Mouse (Mus musculus): ENCODE data around the gene Frem1.

Gene Frem1

GRCm38 (mm10) chr4:83030097-83030496 is 22.0 kb downstream of the Frem1 start:
- peak in 1 of 2 experiments; percentile 10 for DNase-seq (ENCODE audit: low spot score in 2 of 2)

- no peak for DNase-seq (ENCODE audit: low spot score in 2 of 2)
These were observed 31.2 kb downstream of the Frem1 start for GRCm38 (mm10) chr4:83020759-83021555.

- DNase-seq (ENCODE audit: low spot score in 2 of 2): no peak
These were observed 33.7 kb downstream of the Frem1 start for GRCm38 (mm10) chr4:83018111-83019105.

- no peak for DNase-seq (ENCODE audit: low spot score in 2 of 2)
These were observed 37.6 kb downstream of the Frem1 start for GRCm38 (mm10) chr4:83014538-83014937.

GRCm38 (mm10) chr4:83004086-83004485 is 48.1 kb downstream of the Frem1 start:
- DNase-seq (ENCODE audit: low spot score in 2 of 2): no peak

- no peak for DNase-seq (ENCODE audit: low spot score in 2 of 2)
These were observed 60.1 kb downstream of the Frem1 start for GRCm38 (mm10) chr4:82992042-82992441.

GRCm38 (mm10) chr4:82990973-82991695 is 61.0 kb downstream of the Frem1 start:
- DNase-seq (ENCODE audit: low spot score in 2 of 2): no peak

GRCm38 (mm10) chr4:82972381-82972780 is 79.8 kb downstream of the Frem1 start:
- no peak for DNase-seq (ENCODE audit: low spot score in 2 of 2)

- no peak for DNase-seq (ENCODE audit: low spot score in 2 of 2)
These were observed 81.1 kb downstream of the Frem1 start for GRCm38 (mm10) chr4:82970901-82971648.

- no peak for DNase-seq (ENCODE audit: low spot score in 2 of 2)
These were observed 91.1 kb downstream of the Frem1 start for GRCm38 (mm10) chr4:82961024-82961423.

- peak in 1 of 2 experiments; percentile 25 for DNase-seq (ENCODE audit: low spot score in 2 of 2)
These were observed 94.2 kb downstream of the Frem1 start for GRCm38 (mm10) chr4:82957827-82958538.

- DNase-seq (ENCODE audit: low spot score in 2 of 2): no peak
These were observed 98.1 kb downstream of the Frem1 start for GRCm38 (mm10) chr4:82953992-82954391.

GRCm38 (mm10) chr4:82949511-82949910 is 102.6 kb downstream of the Frem1 start:
- no peak for DNase-seq (ENCODE audit: low spot score in 2 of 2)

- DNase-seq (ENCODE audit: low spot score in 2 of 2): peak in 1 of 2 experiments; percentile 31
These were observed 105.4 kb downstream of the Frem1 start for GRCm38 (mm10) chr4:82946721-82947120.

GRCm38 (mm10) chr4:82946276-82946612 is 105.9 kb downstream of the Frem1 start:
- peak; percentile 51 to 63 for DNase-seq (ENCODE audit: low spot score in 2 of 2)

GRCm38 (mm10) chr4:82945572-82946275 is 106.4 kb downstream of the Frem1 start:
- DNase-seq (ENCODE audit: low spot score in 2 of 2): peak in 1 of 2 experiments; percentile 7

- DNase-seq (ENCODE audit: low spot score in 2 of 2): no peak
These were observed 111.5 kb downstream of the Frem1 start for GRCm38 (mm10) chr4:82940680-82941079.

GRCm38 (mm10) chr4:82940248-82940647 is 111.9 kb downstream of the Frem1 start:
- DNase-seq (ENCODE audit: low spot score in 2 of 2): no peak

GRCm38 (mm10) chr4:82934308-82934707 is 117.8 kb downstream of the Frem1 start:
- peak in 1 of 2 experiments; percentile 14 for DNase-seq (ENCODE audit: low spot score in 2 of 2)

Data from right cerebral cortex, adult 2 months (tissue).